ENCODE assay signal across 8 mouse cellular contexts in the genomic region with DNA sequence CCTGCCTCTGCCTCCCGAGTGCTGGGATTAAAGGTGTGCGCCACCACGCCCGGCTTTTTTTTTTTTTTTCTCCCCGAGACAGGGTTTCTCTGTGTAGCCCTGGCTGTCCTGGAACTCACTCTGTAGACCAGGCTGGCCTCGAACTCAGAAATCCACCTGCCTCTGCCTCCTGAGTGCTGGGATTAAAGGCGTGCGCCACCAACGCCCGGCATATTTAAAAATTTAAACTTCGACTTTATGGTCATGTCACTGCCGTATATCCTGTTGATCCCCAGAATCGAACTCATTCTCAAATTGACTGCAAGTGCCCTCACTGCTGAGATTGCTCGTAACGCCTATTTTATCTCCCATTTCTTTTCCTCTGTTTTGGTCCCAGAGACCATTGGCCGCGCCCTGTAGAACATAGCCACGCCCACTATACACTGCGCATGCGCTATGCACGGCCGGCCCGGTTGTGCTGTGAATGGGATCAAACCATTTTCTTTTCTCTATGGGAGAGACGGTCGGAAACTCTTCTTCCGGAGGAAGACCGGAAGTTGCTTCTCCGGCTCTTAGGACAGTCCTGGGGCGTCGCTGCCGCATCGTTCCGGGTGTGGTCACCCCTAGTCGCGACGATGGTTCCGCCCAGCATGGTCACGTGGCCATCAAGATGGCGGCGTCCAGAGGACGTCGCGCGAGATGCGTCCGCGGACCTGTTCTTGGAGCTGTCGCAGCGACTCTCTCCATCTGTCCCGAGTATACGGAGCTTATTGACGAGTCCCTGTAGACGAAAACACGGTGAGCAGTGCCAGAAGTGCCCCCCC. TPM values are rescaled to one million over a fixed set of nuclear protein-coding genes. Genes with fewer than 3 reads are reported as not detected.
DNase-seq lines count a peak whose midpoint lies in the region; ATAC-seq lines count a peak whose summit lies in the region.

Gene Dohh (plus strand): TSS at position 627 of the 803 bp plus-strand sequence.
Gene Gm48551 (plus strand): TSS at position 665 of the 803 bp plus-strand sequence.

- peak within 1 kb of the TSS; percentile 81 for H3K4me2 ChIP-seq in lung, embryonic 16.5 days (ENCODE audit: low read depth, low read length)

- WGBS in lung, embryonic 16.5 days = 2% methylated on average over 50 of the region's 54 CpGs

- ATAC-seq in hematopoietic stem cell, adult 5-6 weeks (replicated peaks in 1 of 2; ENCODE audit: insufficient read depth in 1 of 2, low FRiP score in 2 of 2, low TSS enrichment in 1 of 2, low read depth in 1 of 2, poor library complexity in 2 of 2, severe bottlenecking in 2 of 2) = peak; percentile 74 to 76
- ATAC-seq in lung, embryonic 16.5 days (ENCODE audit: low read depth) = peak; percentile 95

- H3K9ac ChIP-seq in lung, embryonic 16.5 days (ENCODE audit: low read length) = peak within 1 kb of the TSS; percentile 83

- no peaks in the 10 kb centered on the region for H3K27me3 ChIP-seq in lung, embryonic 16.5 days (ENCODE audit: control insufficient read depth, insufficient read depth, low read depth, low read length)

- peak; percentile 97 for DNase-seq in MEL-GATA-1-ER (ENCODE audit: extremely low read depth, low read depth)
- peak; percentile 100 for DNase-seq in cerebellum, adult 8-10 months
- DNase-seq in forelimb bud, embryonic 11.5 days (ENCODE audit: low read depth, low spot score) = peak; percentile 97
- DNase-seq in layer of hippocampus, adult 9-10 months (ENCODE audit: low spot score) = peak; percentile 96
- DNase-seq in ovary, postnatal 10 days (ENCODE audit: low spot score) = peak; percentile 96
- DNase-seq in thymus, postnatal 10 days (ENCODE audit: low spot score in 2 of 2) = peak; percentile 95 to 99

- peaks cover 26% of the 10 kb centered on the region for H3K36me3 ChIP-seq in lung, embryonic 16.5 days (ENCODE audit: control insufficient read depth, insufficient read depth, low read length)

- peaks cover 21% of the 10 kb centered on the region for H3K4me1 ChIP-seq in lung, embryonic 16.5 days (replicated peaks; ENCODE audit: control insufficient read depth, insufficient read depth, low read length)

- no peaks in the 10 kb centered on the region for H3K9me3 ChIP-seq in lung, embryonic 16.5 days (ENCODE audit: control insufficient read depth, low read length)

- peak within 1 kb of the TSS; percentile 67 for H3K27ac ChIP-seq in lung, embryonic 16.5 days (ENCODE audit: low read length)

- peak within 1 kb of the TSS; percentile 78 for H3K4me3 ChIP-seq in lung, embryonic 16.5 days (ENCODE audit: low read length)

RNA-seq across cellular contexts. Expression of gene Dohh, which starts in this region (rescaled TPM):
- 13.2 and 15.3 TPM in 2 replicates for total RNA-seq in hematopoietic stem cell, adult 5-6 weeks (2017)
- polyA plus RNA-seq in lung, embryonic 16.5 days (2015; fragmentation: Nextera tagmentation; extraction: Ambion mirVana) = 71.4 and 73.1 TPM in 2 replicates

RNA-seq across cellular contexts. Expression of gene Gm48551, which starts in this region (rescaled TPM):
- total RNA-seq in hematopoietic stem cell, adult 5-6 weeks (2017) = 6.9 TPM in 1 of 2 replicates, not detected in the other
- polyA plus RNA-seq in lung, embryonic 16.5 days (2015; fragmentation: Nextera tagmentation; extraction: Ambion mirVana) = 3.0 and 3.1 TPM in 2 replicates

Comparison
In these comparisons a context has a peak if more than half of its experiments do, and no peak if none do; other contexts are left out.
1. Peak in every context shown above with its lines: DNase-seq, ATAC-seq, H3K4me3 ChIP-seq and H3K27ac ChIP-seq.